Mouse (Mus musculus): Measurements from ENCODE around the gene Tmem206. TPM values are rescaled to one million over a fixed set of nuclear protein-coding genes. Genes with fewer than 3 reads are reported as not detected.

Tmem206 gene
- total and polyA plus RNA-seq, 2 experiments from 2014 or later, result 23.2 to 27.6 TPM

DNA sequence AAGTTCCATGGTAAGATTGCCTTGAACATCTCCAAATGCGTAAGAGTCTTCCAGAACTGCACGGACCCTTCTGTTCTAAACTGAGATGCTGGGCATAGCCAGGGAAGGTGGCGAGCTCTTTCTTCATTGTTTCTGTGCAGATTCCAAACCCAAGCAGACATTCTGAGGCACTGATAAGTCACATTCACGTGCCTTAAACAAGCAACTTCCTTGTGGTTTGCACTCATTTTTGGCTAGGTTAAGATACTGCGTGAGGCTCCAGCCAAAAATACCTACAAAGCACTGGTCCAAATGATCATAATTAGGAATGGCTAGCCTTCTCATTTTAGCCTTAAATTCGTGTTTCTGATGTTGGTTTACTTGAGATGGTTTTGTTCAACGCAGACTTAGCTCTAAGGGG is 33.8 kb downstream of the Tmem206 start:
- TF ChIP-seq CTCF (IDR thresholded peaks at IDR 0.05), result no peak
- DNase-seq (ENCODE audit: low spot score) (no peak), ATAC-seq (ENCODE audit: low FRiP score) (no peak)
- Histone ChIP-seq H3K27ac (ENCODE audit: low read depth, low read length) (no peak overlapping the region), H3K4me3 (ENCODE audit: low read depth, low read length) (no peak overlapping the region), H3K27me3 (ENCODE audit: insufficient read depth, low read length) (no peaks in the 10 kb centered on the region), H3K9ac (replicated peaks; ENCODE audit: low read length, poor library complexity, severe bottlenecking) (no peak overlapping the region), H3K9me3 (ENCODE audit: low read length) (no peaks in the 10 kb centered on the region), H3K4me1 (ENCODE audit: insufficient read depth, low read length) (no peaks in the 10 kb centered on the region), H3K4me2 (ENCODE audit: low read depth, low read length, poor library complexity, severe bottlenecking) (no peak overlapping the region), H3K36me3 (ENCODE audit: insufficient read depth, low read length) (peaks cover 25% of the 10 kb centered on the region)
- WGBS, result 93% methylated on average over 7 of the region's 7 CpGs

DNA sequence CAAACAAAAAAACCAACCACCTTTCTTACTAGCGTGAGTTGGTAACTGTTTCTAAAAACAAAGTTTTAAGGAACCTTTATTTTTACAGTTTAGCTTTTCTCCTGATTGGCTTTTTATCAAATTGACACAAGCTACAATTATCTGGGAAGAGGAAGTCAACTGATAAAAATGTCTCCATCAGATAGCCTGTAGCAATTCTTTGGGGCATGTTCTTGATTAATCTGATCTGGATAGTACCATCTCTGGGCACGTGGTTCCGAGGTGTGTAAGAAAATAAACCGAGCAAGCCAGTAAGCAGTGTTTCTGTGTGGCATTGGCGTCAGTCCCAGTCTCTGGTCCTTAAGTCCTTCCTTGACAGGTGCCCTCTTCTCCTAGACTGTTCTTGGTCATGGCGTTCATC is 36.7 kb downstream of the Tmem206 start:
- Histone ChIP-seq H3K9ac (replicated peaks; ENCODE audit: low read length, poor library complexity, severe bottlenecking) (no peak overlapping the region), H3K27ac (ENCODE audit: low read depth, low read length) (no peak overlapping the region), H3K36me3 (ENCODE audit: insufficient read depth, low read length) (peaks cover 10% of the 10 kb centered on the region), H3K4me3 (ENCODE audit: low read depth, low read length) (no peak overlapping the region), H3K4me2 (ENCODE audit: low read depth, low read length, poor library complexity, severe bottlenecking) (no peak overlapping the region), H3K9me3 (ENCODE audit: low read length) (no peaks in the 10 kb centered on the region), H3K4me1 (ENCODE audit: insufficient read depth, low read length) (no peaks in the 10 kb centered on the region), H3K27me3 (ENCODE audit: insufficient read depth, low read length) (no peaks in the 10 kb centered on the region)
- ATAC-seq (ENCODE audit: low FRiP score) (no peak), DNase-seq (ENCODE audit: low spot score) (no peak)
- 90% methylated on average over 6 of the region's 6 CpGs for WGBS
- no peak for TF ChIP-seq CTCF (IDR thresholded peaks at IDR 0.05)

DNA sequence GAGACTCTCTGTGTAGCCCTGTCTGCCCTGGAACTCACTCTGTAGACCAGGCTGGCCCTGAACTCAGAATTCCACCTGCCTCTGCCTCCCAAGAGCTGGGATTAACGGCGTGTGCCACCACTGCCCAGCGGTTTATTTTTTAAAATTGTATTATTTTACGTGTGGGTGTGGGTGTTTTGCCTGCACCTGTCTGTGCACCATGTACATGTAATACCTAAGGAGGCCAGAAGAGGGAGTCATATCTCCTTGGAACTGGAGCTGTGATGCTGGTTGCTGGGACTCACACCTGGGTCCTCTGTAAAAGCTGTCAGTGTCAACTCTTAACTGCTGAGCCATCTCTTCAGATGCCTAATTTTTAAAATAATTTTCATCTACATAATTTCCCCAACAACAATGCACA is 38.8 kb downstream of the Tmem206 start:
- no peaks in the 10 kb centered on the region for H3K4me1 ChIP-seq (ENCODE audit: insufficient read depth, low read length)
- TF ChIP-seq CTCF (IDR thresholded peaks at IDR 0.05), result peak; percentile 52
- ATAC-seq (ENCODE audit: low FRiP score) (no peak), DNase-seq (ENCODE audit: low spot score) (no peak)
- H3K9ac ChIP-seq (replicated peaks; ENCODE audit: low read length, poor library complexity, severe bottlenecking), result no peak overlapping the region
- 75% methylated on average over 4 of the region's 4 CpGs for WGBS
- no peak overlapping the region for H3K4me3 ChIP-seq (ENCODE audit: low read depth, low read length)
- no peak overlapping the region for H3K27ac ChIP-seq (ENCODE audit: low read depth, low read length)
- no peaks in the 10 kb centered on the region for H3K9me3 ChIP-seq (ENCODE audit: low read length)
- peaks cover 5% of the 10 kb centered on the region for H3K36me3 ChIP-seq (ENCODE audit: insufficient read depth, low read length)
- no peak overlapping the region for H3K4me2 ChIP-seq (ENCODE audit: low read depth, low read length, poor library complexity, severe bottlenecking)
- no peaks in the 10 kb centered on the region for H3K27me3 ChIP-seq (ENCODE audit: insufficient read depth, low read length)

DNA sequence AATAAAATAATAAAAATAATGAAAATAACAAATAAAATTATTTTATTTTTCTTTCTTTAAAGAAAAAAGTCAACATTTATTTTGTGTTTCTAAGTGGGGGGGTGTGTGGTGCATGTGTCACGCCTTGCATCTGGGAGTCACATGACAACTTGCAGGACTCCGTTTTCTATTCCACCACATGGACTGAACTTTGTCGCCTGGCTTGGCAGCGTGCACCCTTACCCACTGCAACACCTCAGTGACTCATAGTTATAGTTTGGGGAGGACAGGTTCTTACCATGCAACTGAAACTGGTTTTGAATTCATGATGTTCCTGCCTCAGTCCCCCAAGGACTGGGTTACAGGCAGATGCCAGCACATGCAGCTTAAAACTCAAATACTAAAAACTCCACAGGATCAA is 42.5 kb downstream of the Tmem206 start:
- 92% methylated on average over 4 of the region's 4 CpGs for WGBS

DNA sequence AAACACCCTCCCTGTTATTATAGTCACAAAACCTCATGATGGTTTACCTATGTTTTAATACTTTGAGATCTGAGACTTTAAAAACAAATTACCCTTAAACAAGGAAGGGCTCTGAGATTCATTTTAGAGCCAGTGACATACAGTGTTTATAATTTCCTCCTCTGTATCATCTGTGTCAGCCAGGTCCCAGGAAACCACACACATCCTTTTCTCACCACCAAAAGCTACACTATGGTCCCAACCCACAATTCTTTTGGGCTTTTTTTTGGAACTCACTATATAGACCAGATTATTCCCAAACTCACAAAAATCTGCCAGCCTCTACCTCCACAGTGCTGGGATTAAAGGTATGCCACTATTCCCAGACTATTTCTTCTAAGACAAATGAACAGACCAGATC is 43.4 kb downstream of the Tmem206 start:
- no peak overlapping the region for H3K4me2 ChIP-seq (ENCODE audit: low read depth, low read length, poor library complexity, severe bottlenecking)
- TF ChIP-seq CTCF (IDR thresholded peaks at IDR 0.05), result no peak
- H3K4me3 ChIP-seq (ENCODE audit: low read depth, low read length), result no peak overlapping the region
- ATAC-seq (ENCODE audit: low FRiP score) (no peak), DNase-seq (ENCODE audit: low spot score) (no peak)
- H3K27me3 ChIP-seq (ENCODE audit: insufficient read depth, low read length), result no peaks in the 10 kb centered on the region
- no peaks in the 10 kb centered on the region for H3K9me3 ChIP-seq (ENCODE audit: low read length)
- no peak overlapping the region for H3K27ac ChIP-seq (ENCODE audit: low read depth, low read length)
- no peaks in the 10 kb centered on the region for H3K4me1 ChIP-seq (ENCODE audit: insufficient read depth, low read length)
- no peaks in the 10 kb centered on the region for H3K36me3 ChIP-seq (ENCODE audit: insufficient read depth, low read length)
- H3K9ac ChIP-seq (replicated peaks; ENCODE audit: low read length, poor library complexity, severe bottlenecking), result no peak overlapping the region

More for the DNA sequence above, 42.5 kb downstream of the Tmem206 start:
- Histone ChIP-seq H3K27me3 (ENCODE audit: insufficient read depth, low read length) (no peaks in the 10 kb centered on the region), H3K9me3 (ENCODE audit: low read length) (no peaks in the 10 kb centered on the region), H3K27ac (ENCODE audit: low read depth, low read length) (no peak overlapping the region), H3K4me1 (ENCODE audit: insufficient read depth, low read length) (no peaks in the 10 kb centered on the region), H3K4me3 (ENCODE audit: low read depth, low read length) (no peak overlapping the region), H3K36me3 (ENCODE audit: insufficient read depth, low read length) (no peaks in the 10 kb centered on the region), H3K4me2 (ENCODE audit: low read depth, low read length, poor library complexity, severe bottlenecking) (no peak overlapping the region), H3K9ac (replicated peaks; ENCODE audit: low read length, poor library complexity, severe bottlenecking) (no peak overlapping the region)
- DNase-seq (ENCODE audit: low spot score), result no peak
- no peak for TF ChIP-seq CTCF (IDR thresholded peaks at IDR 0.05)
- no peak for ATAC-seq (ENCODE audit: low FRiP score)

DNA sequence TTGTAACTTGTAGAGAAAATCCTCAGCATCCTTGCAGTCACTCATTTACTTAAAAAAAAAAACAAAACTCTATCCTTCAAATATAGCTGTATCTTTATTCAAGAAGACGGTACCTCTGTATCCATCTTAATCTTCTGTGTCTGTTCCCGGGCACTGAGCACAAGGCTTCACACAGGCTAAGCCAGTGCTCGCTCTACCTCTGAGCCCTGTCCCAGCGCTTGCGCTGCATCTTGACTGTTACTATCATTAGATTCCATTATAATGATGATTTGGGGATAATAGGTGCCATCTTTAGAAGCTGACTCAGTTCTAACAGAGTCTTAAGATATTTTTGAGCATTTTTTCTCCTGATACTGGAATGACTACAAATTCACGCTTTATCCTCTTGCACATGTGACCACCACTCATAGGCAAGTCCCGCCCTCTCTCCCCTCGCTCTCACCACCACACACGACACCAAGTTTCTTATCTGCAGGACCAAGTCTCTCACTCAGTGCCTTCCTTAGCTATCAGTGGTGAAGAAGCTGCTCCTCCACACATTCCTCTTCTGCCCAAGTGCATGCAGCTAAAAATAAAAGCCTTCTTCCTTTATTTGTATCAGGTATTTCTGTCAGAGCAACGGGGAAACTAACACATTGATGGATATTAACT is 49.4 kb downstream of the Tmem206 start:
- H3K9me3 ChIP-seq (ENCODE audit: low read length), result no peaks in the 10 kb centered on the region
- no peak for DNase-seq (ENCODE audit: low spot score)
- 93% methylated on average over 10 of the region's 10 CpGs for WGBS
- H3K4me1 ChIP-seq (ENCODE audit: insufficient read depth, low read length), result no peaks in the 10 kb centered on the region
- H3K27me3 ChIP-seq (ENCODE audit: insufficient read depth, low read length), result no peaks in the 10 kb centered on the region
- H3K36me3 ChIP-seq (ENCODE audit: insufficient read depth, low read length), result no peaks in the 10 kb centered on the region
- no peak for TF ChIP-seq CTCF (IDR thresholded peaks at IDR 0.05)
- ATAC-seq (ENCODE audit: low FRiP score), result no peak
- no peak overlapping the region for H3K4me2 ChIP-seq (ENCODE audit: low read depth, low read length, poor library complexity, severe bottlenecking)
- no peak overlapping the region for H3K9ac ChIP-seq (replicated peaks; ENCODE audit: low read length, poor library complexity, severe bottlenecking)
- H3K4me3 ChIP-seq (ENCODE audit: low read depth, low read length), result no peak overlapping the region
- no peak overlapping the region for H3K27ac ChIP-seq (ENCODE audit: low read depth, low read length)

All from midbrain, postnatal 0 days (tissue).